Mouse (Mus musculus): Measurements from ENCODE around the gene Gm3618. TPM values are rescaled to one million over a fixed set of nuclear protein-coding genes. Genes with fewer than 3 reads are reported as not detected.
"Not testable (repeated sequence)": the region's sequence is repeated elsewhere in the genome, so short reads cannot be mapped to it uniquely, and the experiment has no call there.

The Gm3618 gene
- total RNA-seq (2021), result not detected
- long read RNA-seq, experiment 1, result 0 reads
- long read RNA-seq, experiment 2, result 0 reads

- intact Hi-C loops (cut with DNase I; ENCODE audit: low total_unique reads); DNase-seq: not testable (repeated sequence)
Observed at GRCm38 (mm10) chr14:6343578-6343977, at the start of gene Gm3618. TSS of gene Gm3618 (minus strand) at chr14:6343678.

GRCm38 (mm10) chr14:6390219-6390618 is 46.7 kb upstream of the Gm3618 start, which contains the start of gene Gm16440:
TSS of gene Gm16440 (minus strand) at chr14:6390319.
- DNase-seq; intact Hi-C loops (cut with DNase I; ENCODE audit: low total_unique reads): not testable (repeated sequence)

DNA sequence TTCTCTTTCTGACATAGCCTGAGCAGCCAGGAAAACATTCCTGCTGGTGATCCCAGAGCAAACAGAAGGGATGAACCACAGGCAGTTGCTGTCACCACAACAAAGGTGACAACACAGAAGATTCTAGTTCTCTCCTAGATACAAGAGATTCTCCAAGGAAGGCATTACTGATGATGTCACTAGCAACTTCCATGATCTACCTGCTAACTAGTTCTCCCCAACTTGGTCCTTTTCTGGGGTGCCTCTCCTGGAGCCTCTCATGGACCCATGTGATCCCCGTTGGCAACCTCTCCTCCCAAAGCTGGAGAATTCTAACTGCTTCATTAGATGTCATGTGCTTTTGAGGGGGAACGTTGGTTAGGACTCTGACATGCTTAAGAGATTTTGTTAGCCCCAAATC is 38.7 kb downstream of the Gm3618 start, which contains the start of gene Gm21103:
Gene Gm21103, minus strand, starts transcription at position 101 of the 400 bp plus-strand sequence.
- DNase-seq; intact Hi-C loops (cut with DNase I; ENCODE audit: low total_unique reads): not testable (repeated sequence)

DNA sequence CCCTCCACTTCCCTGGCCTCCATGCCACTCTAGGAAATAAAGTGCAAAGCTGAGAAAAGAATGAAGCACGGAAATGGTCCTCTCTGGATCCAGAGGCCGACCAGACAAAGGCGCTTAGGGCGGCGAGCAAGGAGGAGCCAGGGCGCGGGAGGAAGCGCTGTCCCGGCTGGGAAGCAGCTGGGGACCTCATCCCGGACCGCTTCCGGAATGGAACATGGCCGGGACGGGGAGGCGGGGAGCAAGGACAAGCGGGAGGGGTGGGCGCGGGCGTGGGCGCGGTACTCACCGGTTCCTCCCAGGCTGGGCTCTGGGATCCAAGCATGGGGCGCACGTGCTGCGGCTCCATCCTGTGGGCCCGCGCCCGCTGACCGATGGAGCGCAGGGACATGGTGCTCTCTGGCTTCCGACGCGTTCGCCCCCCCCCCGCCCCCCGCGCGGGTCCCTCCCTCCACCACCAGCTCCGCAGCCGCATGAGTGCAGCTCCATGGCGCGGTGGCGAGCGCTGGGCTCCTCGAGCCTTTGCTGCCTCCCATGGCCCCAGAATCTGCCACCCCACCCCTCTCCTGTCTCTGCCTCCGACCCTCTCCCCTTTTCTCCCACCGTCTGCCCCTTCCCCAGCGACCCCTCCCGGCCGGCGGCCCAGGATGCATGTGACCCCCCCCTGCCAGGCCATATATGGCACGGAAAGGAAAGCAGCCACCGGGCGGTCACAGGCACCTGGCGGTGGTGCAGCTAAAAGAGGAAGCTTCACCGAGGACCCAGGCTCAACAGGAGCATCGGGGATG is 56.4 kb downstream of the Gm3618 start, which contains the start of gene Gm3411:
Gene Gm3411, minus strand, starts transcription at position 320 of the 785 bp plus-strand sequence.
- peak; percentile 44 for DNase-seq
- intact Hi-C loops (cut with DNase I; ENCODE audit: low total_unique reads), result not testable (repeated sequence)

Other genes starting within 250 kb of the Gm3618 start
- gene Gm8206, start 249.7 kb downstream of the Gm3618 start, total RNA-seq (2021), result under 1 TPM in 1 of 2 experiments, not detected in 1; 0.41 TPM
- gene Gm3468, start 235.0 kb downstream of the Gm3618 start, total RNA-seq (2021), result under 1 TPM in 1 of 2 experiments, not detected in 1; 0.33 TPM
- gene Gm3476, start 217.9 kb downstream of the Gm3618 start, total RNA-seq (2021), result not detected
- under 1 TPM; 0.39 to 0.40 TPM for gene Gm21560, start 124.4 kb downstream of the Gm3618 start, total RNA-seq (2021)
- under 1 TPM in 1 of 2 experiments, not detected in 1; 0.53 TPM for gene Gm3411, start 56.4 kb downstream of the Gm3618 start, total RNA-seq (2021)
- gene Gm21103, start 38.8 kb downstream of the Gm3618 start, total RNA-seq (2021), result not detected
- gene Gm16440, start 46.6 kb upstream of the Gm3618 start, total RNA-seq (2021), result not detected
- not detected for gene Gm3591, start 68.8 kb upstream of the Gm3618 start, total RNA-seq (2021)
- not detected for gene Gm3594, start 100.9 kb upstream of the Gm3618 start, total RNA-seq (2021)
- gene Gm8356, start 193.6 kb upstream of the Gm3618 start, total RNA-seq (2021), result not detected
- 1 to 10 TPM in 1 of 2 experiments, under 1 TPM in 1; 0.80 to 1.2 TPM for gene Gm3629, start 246.9 kb upstream of the Gm3618 start, total RNA-seq (2021)

Data from gastrocnemius, postnatal 14 days (tissue).